Comparison of ENCODE assay signal across 21 mouse cellular contexts in genomic region chr5:49816751-49817150, GRCm38 (mm10).
DNase-seq lines count a peak whose midpoint lies in the region; ATAC-seq lines count a peak whose summit lies in the region.
"Had no signal": no experiment of that assay in that cellular context is flagged by ENCODE, and none has a peak within 500 bp of the region (broad histone marks: within the 10 kb centered on the region; RNA-seq: fewer than 3 reads in every experiment).

No protein-coding gene starts in this region.

- no peaks in the 10 kb centered on the region for H3K36me3 ChIP-seq in embryonic facial prominence, embryonic 10.5 days (replicated peaks)
- H3K36me3 ChIP-seq: embryonic facial prominence, embryonic 13.5 days; G1E; heart, embryonic 13.5 days; hindbrain, embryonic 12.5 days had no signal

- ATAC-seq in CD4-positive, CD25-positive, alpha-beta regulatory T cell, adult 4 months, result no peak
- ATAC-seq: forebrain, embryonic 13.5 days; forebrain, postnatal 0 days; hindbrain, postnatal 0 days had no signal

- DNase-seq in cerebellum, adult 11-12 months, result peak; percentile 85
- peak; percentile 73 for DNase-seq in cerebellum, adult 8-10 months
- DNase-seq in cerebellum, postnatal 14 days, result peak; percentile 39 to 72
- DNase-seq in embryonic facial prominence, embryonic 10.5 days (ENCODE audit: low spot score), result no peak
- DNase-seq in lung, postnatal 10 days, result no peak
- DNase-seq: adrenal gland, adult 8-10 months; adrenal gland, postnatal 36 days; forebrain, postnatal 0 days; gastrocnemius, adult 2 months; gastrocnemius, postnatal 36 days; heart, adult 11 months; heart, postnatal 36 days; kidney, adult 11 months; kidney, adult 9 months had no signal

- H3K4me1 ChIP-seq in embryonic facial prominence, embryonic 10.5 days, result no peaks in the 10 kb centered on the region
- H3K4me1 ChIP-seq: embryonic facial prominence, embryonic 13.5 days; heart, embryonic 13.5 days; hindbrain, embryonic 12.5 days had no signal

- no peak overlapping the region for H3K27ac ChIP-seq in embryonic facial prominence, embryonic 10.5 days (replicated peaks)
- H3K27ac ChIP-seq: embryonic facial prominence, embryonic 13.5 days; forebrain, embryonic 13.5 days; gastrocnemius, adult 2 months; heart, embryonic 13.5 days; hindbrain, embryonic 12.5 days; hindbrain, postnatal 0 days had no signal

- H3K9me3 ChIP-seq in embryonic facial prominence, embryonic 10.5 days, result no peaks in the 10 kb centered on the region
- H3K9me3 ChIP-seq: embryonic facial prominence, embryonic 13.5 days; forebrain, embryonic 13.5 days; G1E; heart, embryonic 13.5 days; hindbrain, embryonic 12.5 days had no signal

- WGBS in embryonic facial prominence, embryonic 10.5 days, result 81% methylated on average over 3 of the region's 3 CpGs

- H3K27me3 ChIP-seq in embryonic facial prominence, embryonic 10.5 days (replicated peaks; ENCODE audit: low read depth, poor library complexity, severe bottlenecking), result no peaks in the 10 kb centered on the region
- H3K27me3 ChIP-seq: embryonic facial prominence, embryonic 13.5 days; forebrain, embryonic 13.5 days; heart, embryonic 13.5 days; hindbrain, embryonic 12.5 days had no signal

- H3K4me3 ChIP-seq in embryonic facial prominence, embryonic 10.5 days, result no peak overlapping the region
- H3K4me3 ChIP-seq: embryonic facial prominence, embryonic 13.5 days; forebrain, embryonic 13.5 days; gastrocnemius, adult 2 months; heart, embryonic 13.5 days; hindbrain, embryonic 12.5 days had no signal

Comparison
In these comparisons a context has a peak if more than half of its experiments do, and no peak if none do; other contexts are left out.
1. DNase-seq: peak in cerebellum, adult 11-12 months (single experiment), cerebellum, adult 8-10 months (single experiment) and cerebellum, postnatal 14 days (2 of 2); none in embryonic facial prominence, embryonic 10.5 days (single experiment) and lung, postnatal 10 days (single experiment).